Comparison of ENCODE assay signal across 8 mouse cellular contexts in the genomic region with DNA sequence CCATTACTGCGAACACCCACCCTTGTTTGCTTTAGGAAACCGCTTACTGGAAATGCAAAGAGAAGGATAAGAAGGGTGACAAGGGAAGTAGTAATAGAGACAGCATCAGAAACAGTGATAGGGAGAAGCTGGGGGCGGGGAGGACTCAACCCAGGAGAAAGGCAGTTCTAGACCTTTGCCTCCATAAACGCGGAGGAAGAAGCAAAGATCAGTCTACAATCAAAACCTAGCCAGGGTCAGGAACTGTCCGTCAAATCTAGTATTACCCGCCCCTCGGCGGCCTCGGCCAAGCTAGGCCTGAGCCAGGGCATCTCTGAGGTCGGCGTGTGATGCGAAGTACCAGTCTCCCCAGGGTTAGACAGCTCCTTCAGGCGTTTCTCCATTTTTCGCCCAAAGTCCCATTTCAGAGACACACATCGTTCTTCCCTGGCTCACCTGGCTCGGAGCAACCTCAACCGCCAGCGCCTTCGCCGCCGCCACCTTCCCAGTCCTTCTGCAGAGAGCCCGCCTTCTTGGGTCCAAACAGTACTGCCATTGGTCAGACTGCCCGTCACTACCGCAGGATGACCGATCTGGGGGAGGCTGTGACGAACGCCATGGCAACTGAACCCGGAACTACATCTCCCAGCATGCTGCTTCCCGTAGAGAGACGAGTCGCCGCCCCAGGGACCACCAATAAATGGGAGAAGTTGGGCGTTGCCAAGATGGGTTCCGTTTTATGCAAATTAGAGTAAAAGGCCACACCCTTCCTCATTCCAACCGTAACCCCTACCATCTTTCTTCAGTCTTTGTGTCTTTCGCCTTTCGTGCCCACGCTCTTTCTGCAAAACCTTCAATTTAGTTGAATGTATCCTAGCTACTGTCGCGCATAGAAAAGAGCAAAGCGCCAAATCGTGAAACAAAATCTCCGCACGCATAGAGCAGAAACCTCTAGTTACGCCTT. TPM values are rescaled to one million over a fixed set of nuclear protein-coding genes. Genes with fewer than 3 reads are reported as not detected.
DNase-seq lines count a peak whose midpoint lies in the region; ATAC-seq lines count a peak whose summit lies in the region.

A gene (minus strand): TSS at position 853 of the 943 bp plus-strand sequence.

- peaks cover 20% of the 10 kb centered on the region for H3K4me1 ChIP-seq in intestine, embryonic 14.5 days (replicated peaks; ENCODE audit: control insufficient read depth, insufficient read depth, low read length)

- intact Hi-C loops in left cerebral cortex, postnatal 14 days (cut with DNase I) = loop anchor here (5.0 kb wide), 1 partner anchor 189 kb away; no protein-coding TSS in a partner anchor

- peak within 1 kb of the TSS; percentile 81 for H3K9ac ChIP-seq in intestine, embryonic 14.5 days (ENCODE audit: low read length)

- under 1% methylated on average over 46 of the region's 46 CpGs for WGBS in intestine, embryonic 14.5 days

- peak within 1 kb of the TSS; percentile 69 for H3K4me2 ChIP-seq in intestine, embryonic 14.5 days (ENCODE audit: low read length)

- H3K27me3 ChIP-seq in intestine, embryonic 14.5 days (replicated peaks; ENCODE audit: control insufficient read depth, insufficient read depth, low read length) = no peaks in the 10 kb centered on the region

- peak within 1 kb of the TSS; percentile 84 for H3K4me3 ChIP-seq in intestine, embryonic 14.5 days (ENCODE audit: low read depth, low read length)

- ATAC-seq in intestine, embryonic 14.5 days (replicated peaks; ENCODE audit: low FRiP score, low TSS enrichment, low read depth) = peak; percentile 97

- peak within 1 kb of the TSS; percentile 87 for H3K27ac ChIP-seq in intestine, embryonic 14.5 days (ENCODE audit: low read depth)

- H3K36me3 ChIP-seq in intestine, embryonic 14.5 days (ENCODE audit: control insufficient read depth, insufficient read depth, low read length) = no peaks in the 10 kb centered on the region

- DNase-seq in adrenal gland, adult 18-20 months (ENCODE audit: low spot score in 2 of 2) = peak; percentile 90 to 92
- peak; percentile 98 for DNase-seq in embryo, embryonic 11 days
- DNase-seq in gastrocnemius, postnatal 25 days = peak; percentile 99
- DNase-seq in intestine, embryonic 14.5 days (ENCODE audit: low spot score) = peak; percentile 97
- DNase-seq in left cerebral cortex, postnatal 14 days (ENCODE audit: low spot score in 2 of 2) = peak; percentile 99 to 100
- peak; percentile 99 for DNase-seq in mesoderm, embryonic 11.5 days (ENCODE audit: low read depth, low spot score)
- DNase-seq in right cerebral cortex, postnatal 36 days (ENCODE audit: low spot score in 2 of 2) = peak; percentile 98 to 99
- peak; percentile 99 for DNase-seq in yolk sac, embryonic 10.5 days (ENCODE audit: low spot score)

- H3K9me3 ChIP-seq in intestine, embryonic 14.5 days (ENCODE audit: control insufficient read depth, low read length) = no peaks in the 10 kb centered on the region

RNA-seq across cellular contexts. Expression of the gene that starts here (rescaled TPM):
- total RNA-seq in adrenal gland, adult 18-20 months (2021) = 10 to 100 TPM; 45.9 TPM
- total RNA-seq in gastrocnemius, postnatal 25 days (2021) = 10 to 100 TPM; 12.1 to 20.0 TPM
- 69.4 and 73.3 TPM in 2 replicates for polyA plus RNA-seq in intestine, embryonic 14.5 days (2014; fragmentation: Nextera tagmentation; extraction: Ambion mirVana)
- 10 to 100 TPM; 98.5 to 99.7 TPM for total RNA-seq in left cerebral cortex, postnatal 14 days (2021)

Comparison
In these comparisons a context has a peak if more than half of its experiments do, and no peak if none do; other contexts are left out.
1. Peak in every context shown above with its lines: DNase-seq, ATAC-seq, H3K4me3 ChIP-seq and H3K27ac ChIP-seq.